Mouse (Mus musculus) heart, adult 11 months (tissue): ENCODE measurements around the gene Ttc23.

Experiments
- DNase-seq: peaks from one replicate; pipeline ENCODE4 v3.0.0; 2022

Ttc23 gene

DNA sequence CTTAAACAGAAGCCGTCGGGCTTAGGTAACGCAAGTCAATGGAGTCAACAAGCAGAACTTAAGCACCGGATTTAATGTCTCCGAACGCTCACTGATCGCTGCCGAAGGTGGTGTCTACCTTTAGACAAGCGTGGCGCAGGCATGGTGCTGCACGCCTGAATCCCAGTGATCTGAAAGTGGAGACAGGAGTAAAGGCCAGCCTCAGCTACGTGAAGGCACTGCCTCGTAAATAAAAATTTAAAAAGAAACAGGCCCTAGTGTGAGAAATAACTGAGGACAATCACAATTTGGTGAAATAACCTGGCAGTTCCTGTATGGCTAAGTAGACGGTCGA, 1.6 kb upstream of the Ttc23 start:
- no peak for DNase-seq

DNA sequence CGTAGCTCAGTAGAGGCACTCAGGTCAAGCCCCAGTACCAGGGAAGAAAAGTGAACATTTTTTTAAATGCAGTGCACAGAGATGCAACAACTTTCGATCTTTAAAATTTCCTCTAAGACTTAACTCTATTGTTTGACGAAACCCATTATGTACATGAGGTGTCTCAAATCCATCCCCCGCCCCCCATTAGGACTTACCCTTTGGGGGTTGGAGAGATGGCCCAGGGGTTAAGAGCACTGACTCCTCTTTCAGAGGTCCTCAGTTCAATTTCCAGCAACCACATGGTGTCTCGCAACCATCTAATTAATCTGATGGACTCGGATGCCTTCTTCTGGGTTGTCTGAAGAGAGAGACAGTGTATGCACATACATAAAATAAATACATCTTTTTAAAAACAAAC, 1.1 kb upstream of the Ttc23 start:
- DNase-seq, result no peak

DNA sequence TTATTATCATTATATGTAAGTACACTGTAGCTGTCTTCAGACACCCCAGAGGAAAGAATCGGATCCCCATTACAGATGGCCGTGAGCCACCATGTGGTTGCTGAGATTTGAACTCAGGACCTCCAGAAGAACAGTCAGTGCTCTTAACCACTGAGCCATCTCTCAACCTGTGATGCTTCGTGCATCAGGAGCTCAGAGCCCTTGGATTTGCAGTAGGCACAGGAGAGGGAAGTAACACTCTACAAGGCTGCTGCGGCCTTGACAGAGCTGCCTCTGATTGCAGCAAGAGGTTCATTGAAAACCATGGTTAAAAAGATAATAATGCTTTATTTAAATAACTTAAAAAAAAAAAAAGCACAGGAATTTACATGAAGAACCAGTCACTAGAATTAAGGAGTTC, 1.2 kb downstream of the Ttc23 start:
- DNase-seq, result peak; percentile 83

DNA sequence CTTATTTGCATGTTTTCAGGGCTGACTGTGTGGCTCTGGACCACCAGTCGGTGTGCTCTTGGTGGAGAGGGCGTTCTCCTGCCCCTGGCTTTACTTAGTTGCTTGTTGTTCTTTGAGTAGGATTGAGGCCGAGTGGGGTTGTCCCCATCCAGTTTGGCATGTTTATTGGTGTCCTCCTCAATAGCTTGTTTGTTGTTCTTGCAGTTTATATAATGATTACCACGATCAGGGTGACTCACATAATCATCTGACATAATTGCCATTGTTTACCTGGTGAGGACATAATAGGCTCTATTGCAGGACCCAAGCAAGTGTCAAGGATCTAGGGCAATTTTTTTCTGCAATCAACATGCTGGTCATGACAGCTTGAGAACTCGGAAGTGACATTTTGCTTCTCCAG, 5.0 kb downstream of the Ttc23 start:
- peak; percentile 79 for DNase-seq

DNA sequence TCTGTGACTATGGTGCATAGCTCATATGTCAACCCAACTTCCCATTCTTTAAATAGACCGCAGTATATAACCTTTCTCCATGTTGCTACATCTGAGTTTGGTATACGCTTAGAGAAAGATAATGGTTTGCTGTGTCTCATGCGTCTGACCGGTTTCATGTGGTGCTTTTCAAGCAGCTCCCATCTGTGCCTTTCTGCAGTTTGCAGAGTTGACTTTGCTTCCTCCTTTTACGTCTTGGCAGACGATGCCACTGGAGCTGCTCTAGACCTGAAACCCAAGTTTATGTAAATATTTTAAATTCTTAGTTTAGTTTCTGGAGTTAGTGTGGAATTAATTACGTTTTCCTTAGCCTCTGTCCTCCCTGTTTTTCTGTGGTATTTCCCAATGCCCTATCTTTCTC, 7.5 kb downstream of the Ttc23 start:
- DNase-seq, result peak; percentile 53

DNA sequence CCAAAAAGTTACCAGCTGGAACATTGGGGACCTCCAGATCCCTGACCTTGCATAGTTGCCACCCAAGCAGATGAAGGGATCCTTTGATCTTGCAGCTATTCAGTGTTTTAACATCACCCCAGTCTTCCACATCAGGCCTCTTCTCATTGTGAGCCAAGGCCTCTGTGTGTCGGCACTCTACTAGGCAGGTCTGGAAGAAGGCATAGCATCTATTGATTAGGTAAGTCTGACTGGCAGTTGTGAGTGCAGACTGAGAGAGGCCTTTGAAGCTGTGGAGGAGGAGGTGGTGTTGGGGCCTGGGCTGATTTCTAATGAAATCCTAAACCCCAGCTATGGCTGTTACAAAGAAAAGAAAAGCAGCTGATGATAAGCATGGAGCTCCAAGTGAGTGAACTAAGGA, 8.0 kb downstream of the Ttc23 start:
- DNase-seq, result peak; percentile 80

DNA sequence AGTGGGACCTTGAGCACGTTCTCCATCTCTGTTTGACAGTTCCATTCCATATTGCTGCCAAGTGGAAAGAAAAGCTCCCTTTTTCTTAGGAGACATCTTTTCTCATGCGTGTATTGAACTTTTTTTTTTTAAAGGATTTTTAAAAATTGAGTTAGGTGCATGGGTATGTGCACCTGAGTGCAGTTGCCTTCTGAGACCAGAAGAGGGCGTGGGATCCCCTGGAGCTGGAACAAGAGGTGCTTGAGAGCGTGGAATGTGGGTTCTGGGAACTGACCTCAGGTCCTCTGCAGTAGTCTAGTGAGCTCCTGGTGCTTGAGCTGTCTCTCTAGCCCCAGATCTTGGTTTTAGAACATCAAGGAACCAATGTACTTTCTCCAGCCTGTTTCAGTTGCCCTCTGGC, 10.9 kb downstream of the Ttc23 start:
- peak; percentile 55 for DNase-seq

DNA sequence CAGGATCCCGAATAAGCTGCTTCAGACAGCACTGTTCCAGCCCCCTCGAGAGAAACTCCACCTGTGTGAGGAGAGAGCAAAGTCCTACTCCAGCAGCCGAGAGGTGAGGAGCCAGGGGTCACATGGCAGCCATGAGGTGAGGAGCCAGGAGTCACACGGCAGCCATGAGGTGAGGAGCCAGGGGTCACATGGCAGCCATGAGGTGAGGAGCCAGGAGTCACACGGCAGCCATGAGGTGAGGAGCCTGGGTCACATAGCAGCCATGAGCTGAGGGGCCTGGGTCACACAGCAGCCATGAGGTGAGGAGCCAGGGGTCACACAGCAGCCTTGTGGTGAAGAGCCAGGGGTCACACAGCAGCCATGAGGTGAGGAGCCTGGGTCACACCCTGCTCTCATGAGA, 15.2 kb downstream of the Ttc23 start:
- DNase-seq, result no peak

DNA sequence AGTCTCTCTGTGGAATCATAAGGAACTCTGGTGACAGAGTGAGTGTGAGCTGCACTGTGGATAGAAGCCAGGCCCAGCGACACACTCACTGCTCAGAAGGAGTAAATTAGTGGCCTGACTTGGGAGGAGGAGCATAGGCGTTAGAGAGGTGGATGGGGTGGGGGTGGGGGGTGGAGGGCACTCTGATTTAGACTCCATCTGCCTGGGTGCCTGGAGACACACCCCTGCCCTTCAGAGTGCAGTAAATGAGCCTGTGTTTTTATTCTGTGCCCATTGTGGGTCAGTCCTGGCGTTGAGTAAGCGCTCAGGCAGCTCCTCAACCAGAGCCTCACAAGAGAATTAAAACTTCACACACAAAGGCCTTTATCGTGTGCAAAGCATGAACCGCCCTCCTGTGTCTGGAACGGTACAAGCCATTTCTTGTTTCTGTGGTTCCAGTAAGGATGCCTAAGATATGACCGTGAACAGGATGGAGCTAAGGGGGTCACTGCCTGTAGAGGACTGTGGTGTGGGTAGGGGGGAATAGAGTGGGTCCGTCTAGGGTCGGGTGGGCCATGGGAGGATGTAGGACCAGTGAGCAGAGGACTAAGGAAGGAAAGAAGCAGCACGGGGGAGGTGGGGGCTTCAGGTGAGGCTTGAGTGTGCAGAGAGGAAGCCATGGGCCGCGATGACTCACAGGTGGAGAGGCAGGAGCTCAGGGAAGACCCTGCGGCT, 16.9 kb downstream of the Ttc23 start:
- no peak for DNase-seq

DNA sequence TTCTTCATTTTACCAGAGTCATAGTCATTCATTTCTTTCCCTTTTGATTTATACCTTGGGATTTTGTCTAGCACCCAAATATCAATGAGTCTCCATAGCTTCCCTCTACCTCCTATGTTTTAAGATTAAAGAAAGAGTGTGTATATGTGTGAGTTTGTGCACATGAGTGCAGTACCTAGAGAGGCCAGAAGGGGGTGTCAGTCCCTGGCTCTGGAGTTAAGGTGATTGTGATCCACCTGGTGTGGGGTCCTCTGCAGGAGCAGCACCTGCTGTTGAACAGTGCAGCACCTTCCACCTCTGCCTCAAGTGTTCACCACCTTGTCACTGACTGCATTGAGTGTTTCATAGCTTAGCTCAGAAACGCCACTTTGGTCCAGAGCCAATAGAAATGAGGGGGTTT, 23.8 kb downstream of the Ttc23 start:
- no peak for DNase-seq

DNA sequence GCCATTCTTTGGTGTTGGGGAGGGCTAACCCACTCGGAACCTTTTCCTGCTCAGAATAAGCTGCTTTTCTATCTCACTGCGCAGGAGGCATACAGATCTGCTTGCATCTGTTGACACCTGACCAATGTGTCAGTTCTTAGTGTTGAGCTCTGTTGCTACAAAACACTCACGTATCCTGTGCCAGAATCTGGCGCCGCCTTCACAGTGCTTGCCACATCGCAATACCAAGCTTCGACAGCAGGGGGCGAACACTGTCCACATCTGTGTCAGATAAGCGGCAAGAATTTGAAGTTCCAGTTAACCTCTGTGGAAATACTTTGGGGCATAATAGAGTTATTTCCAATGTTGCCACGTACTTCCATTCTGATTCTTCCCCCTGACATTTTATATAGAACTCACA, 25.4 kb downstream of the Ttc23 start:
- DNase-seq, result peak; percentile 98

DNA sequence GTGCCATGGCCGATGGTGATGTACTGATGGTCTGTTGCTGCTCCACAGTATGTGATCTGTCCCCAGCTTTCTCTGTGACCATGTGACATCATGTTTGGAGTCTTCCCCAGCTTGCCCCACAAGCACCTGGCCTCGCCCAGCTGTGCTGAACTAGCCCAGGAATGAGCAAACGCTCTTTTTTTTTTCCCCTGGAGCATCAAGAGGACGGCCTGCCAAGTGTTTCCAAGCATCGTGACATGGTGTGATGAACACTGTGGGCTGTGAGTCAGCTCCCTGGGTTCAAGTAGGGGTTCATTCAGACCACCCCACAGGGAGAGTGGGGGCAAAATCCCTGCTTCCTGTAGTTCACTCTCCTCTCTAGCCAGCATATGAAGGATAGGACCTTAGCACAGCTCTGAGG, 26.4 kb downstream of the Ttc23 start:
- peak; percentile 85 for DNase-seq

DNA sequence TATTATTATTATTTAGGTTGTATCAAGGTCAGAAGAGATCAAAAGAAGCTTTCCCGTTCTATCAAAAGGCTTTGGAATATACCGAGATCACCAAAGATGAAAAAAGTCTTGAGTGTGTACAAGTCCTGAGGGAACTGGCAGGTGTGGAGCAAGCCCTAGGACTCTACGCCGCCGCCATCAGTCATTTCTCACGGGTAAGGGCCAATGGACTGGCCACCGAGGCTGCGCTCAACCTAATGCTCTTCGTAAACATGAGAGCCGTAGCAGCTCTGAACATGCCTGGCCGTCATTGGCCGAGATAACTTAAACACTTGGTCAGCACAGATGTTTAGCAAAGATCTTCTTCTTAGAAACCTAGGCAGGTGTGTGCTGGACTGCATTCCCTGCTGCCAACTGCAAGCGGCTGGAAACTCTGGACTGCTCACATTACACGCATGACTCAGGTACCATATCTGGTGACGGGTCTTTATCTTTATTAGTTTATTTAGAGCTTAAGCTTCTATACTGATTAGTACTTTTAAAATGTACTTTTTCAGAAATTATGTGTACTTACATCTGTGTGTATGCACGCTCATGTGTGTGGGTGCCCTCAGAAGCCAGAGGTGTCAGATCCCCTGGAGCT, 31.8 kb downstream of the Ttc23 start:
- peak; percentile 76 for DNase-seq

DNA sequence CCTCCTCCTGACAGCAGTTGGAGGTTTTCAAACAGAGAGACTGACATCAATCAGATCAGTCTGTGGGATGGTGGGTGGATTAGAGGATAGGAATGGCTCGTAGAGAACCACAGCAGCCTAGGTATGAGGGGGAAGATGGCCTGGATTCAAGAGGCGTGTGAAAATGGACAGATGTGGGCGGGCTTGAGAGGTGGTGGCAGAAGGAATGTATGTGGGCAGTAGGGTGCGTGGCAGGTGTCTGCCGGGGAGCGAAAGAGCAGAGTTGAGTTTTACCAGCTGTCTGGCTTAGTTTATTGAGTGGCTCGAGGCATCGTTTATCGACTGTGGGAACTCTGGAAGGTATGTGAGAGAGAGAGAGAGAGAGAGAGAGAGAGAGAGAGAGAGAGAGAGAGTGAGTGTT, 33.9 kb downstream of the Ttc23 start:
- DNase-seq, result no peak

DNA sequence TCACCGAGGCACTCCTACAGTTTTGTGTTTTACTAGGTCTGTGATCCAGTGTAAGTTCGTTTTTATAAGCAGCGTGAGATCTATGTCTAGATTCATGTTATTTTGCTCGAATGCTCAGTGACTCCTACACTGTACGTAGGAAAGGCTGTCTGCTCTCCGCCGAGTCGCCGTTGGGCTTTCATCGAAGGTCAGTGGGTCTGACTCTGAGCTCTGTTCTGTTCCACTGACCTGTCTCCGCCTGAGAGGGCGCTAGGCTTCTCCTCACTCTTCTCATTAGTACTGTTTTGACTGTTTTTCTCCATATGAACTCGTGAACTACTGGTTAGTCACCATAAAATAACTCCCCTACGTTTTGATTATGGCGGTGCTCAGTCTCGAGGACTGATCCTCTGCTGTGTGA, 35.8 kb downstream of the Ttc23 start:
- peak; percentile 77 for DNase-seq

DNA sequence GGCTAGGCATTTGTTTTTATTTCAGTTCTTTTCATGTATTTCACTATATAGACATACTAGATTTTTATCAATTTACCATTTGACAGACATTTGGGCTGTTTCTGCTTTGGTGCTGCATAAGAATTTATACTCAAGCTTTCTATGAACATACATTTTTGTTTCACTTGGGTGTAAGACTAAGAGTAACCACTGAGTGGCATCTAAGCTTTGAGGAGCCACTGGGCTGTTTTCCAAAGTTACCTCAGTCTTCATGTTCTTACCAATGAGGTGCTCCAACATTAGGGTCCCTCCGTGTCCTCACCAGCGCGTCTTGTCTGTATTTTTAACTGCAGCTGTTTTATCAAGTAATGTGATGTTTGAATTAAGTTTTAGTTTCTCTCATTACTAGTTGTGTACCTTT, 39.3 kb downstream of the Ttc23 start:
- peak; percentile 24 for DNase-seq

DNA sequence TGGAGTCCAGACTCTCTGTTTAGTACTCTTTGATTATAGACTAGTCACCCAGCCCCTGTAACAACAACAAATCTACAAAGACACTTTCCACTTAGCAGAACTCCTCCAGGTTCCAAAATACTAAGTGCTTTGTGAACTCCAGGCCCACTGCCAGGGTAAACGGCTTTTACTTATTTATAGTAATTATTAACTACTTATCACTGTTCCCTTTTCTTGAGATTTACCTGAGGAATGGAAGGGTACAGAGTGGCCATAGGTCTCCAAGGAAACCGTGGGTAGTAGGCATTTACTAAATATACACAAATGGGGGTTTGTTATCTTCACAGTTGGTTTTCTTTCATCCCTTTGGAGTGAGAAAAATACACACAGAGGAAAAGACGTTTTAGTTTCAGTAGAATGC, 41.1 kb downstream of the Ttc23 start:
- DNase-seq, result peak; percentile 66

DNA sequence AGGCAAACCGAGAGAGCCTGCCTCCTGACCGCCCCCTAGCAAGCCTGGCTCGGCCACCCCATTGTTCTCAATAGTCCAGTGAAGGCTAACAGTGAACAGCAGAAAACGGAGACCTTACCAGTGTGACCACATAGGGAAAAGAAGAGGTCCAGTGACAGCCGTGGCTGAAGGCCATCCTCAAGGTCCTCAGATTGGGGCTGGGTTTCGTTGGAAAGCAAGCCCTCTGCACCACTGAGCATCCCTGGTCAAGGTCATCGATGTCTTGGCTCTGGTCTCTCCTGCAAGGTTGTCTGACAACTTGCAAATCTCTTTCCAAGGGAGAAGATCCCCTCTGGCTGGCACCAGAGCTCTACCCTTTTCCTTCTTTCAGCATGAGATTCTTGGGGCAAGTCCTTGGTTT, 42.6 kb downstream of the Ttc23 start:
- DNase-seq, result peak; percentile 80

DNA sequence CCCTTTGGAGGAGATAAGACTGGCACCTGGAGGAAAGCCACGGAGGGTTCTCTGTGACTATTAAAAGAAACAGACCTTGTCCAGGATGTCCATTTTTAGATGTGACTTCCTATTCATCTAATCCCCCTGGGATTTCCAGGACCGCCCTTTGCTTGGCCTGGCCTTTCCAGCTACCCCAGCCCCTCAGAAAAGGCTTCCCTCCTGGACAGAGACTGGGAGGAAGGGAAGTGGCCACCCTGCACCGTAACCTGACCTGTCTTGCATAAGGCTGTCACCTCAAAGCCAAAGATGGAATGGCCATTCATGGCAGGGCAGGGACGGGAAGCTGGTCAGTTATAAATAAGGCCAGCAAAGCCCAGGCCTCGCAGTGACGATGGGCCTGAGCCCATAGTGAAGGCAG, 43.8 kb downstream of the Ttc23 start:
- peak; percentile 96 for DNase-seq

DNA sequence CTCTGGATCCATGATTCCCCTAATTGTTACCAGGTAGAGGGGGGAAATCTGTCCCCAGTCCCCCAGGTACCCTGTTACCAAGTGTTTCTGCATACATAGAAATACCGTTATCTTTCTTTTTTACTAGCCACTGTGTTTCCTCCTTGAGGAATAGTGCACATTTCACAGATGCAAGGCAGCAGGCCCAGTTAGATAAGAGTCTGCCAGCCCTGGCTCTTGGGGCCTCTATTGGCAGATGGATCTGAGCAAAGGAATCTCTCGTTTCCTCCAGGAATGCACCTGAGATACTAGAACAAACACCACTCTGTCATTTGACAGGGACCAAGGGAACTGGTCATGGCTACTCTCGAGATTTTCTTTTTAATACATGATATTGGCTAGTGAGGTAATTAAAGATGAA, 44.9 kb downstream of the Ttc23 start:
- DNase-seq, result peak; percentile 95

DNA sequence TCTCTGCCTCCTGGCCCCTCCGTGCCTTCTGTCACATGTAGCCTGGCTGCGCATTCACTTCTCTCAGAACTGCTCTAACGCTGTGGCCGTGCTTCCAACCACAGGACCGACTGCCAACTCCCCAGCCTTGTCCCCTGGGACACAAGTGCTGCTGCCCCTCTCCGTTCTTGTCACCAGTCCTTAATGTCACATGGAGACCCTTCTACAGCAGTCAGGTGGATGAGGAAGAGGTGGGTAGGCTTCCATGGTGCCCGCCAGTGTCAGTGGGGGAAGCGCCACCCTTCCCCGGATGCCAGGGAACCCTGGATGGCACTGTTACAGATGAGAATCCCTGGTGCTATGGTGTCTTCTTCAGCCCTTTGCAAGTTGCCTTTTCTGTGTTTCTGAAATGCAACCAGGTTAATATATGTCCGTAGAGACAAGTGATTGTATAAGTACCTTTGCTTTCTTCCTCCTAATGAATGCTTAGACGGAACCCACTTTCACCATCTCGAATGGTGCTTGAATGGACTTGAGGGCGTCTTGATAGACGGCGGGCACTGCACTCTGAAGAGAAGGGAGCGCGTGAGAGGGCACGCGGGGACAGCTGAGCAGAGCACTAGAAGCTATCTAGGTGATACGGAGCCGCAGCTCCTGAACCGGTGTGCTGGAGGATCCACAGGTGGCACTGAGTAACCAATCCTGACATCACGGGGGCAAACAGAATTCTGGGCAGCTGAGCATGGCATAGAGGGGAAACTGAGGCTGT, 45.8 kb downstream of the Ttc23 start:
- peak; percentile 90 for DNase-seq

DNA sequence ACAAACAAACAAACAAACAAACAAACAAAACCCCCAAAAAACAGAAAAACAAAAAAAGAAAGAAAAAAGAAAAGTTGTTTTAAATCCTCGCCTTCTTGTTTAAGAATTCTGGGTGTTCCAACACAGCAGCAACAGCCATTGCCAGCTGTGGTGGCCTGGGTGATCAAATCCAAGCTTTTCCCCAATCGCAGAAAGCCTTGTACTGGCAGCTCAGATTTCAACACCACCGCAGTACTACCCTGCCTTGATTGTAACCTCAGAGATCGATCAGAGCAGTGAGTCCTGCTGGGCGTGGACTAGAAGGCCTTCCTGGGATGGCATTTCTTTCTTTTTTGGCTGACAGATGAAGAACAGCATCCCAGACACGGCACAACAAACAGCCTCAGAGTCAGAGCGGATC, 48.7 kb downstream of the Ttc23 start:
- DNase-seq, result peak; percentile 71

DNA sequence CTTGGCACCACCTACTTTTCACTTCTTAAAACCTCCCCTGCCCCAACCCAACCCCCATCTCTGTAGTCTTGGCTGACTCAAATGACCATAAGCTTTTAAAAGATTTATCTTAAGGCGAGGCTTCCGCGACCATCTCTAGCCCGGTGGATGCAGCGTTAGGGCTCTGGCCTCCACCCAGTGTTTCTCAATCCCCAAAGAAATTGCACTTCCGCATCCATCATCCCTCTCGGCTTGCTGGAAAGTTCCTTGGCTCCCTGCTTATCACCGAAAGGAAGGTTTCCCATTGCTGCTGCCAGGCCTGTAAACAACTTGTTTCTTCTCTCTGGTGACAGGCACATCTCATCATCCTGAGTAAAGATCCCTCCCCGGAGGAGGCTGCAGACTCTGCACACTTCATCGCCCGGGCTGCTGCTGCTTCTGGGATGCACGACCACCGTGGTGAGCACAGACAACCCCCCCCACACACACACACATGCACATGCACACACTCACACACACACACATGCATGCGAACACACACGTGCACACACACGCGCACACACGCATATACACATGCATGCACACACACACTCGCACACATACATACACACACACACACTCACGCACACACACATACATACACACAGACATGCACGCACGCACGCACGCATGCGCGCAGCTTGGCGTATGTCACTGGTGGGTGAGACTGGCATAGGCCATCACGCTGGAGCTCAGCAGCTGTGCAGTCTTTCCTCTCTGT, 50.9 kb downstream of the Ttc23 start:
- peak; percentile 94 for DNase-seq

DNA sequence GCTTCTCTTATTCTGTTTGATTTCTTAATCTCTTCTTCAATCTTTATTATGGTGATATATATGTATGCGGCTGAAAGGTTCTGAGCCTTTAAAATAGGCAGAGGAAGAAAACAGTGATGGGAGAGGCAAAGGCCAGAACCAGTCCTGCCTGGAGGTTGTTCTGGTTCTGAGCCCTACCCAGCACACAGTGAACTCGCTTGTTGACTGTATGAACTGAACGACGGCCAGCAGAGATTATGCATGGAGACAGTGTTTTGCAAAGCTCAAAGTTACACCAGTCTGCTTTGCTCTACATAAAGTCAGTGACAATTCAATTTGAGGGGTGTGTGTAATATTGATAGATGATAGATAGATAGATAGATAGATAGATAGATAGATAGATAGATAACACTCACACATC, 52.1 kb downstream of the Ttc23 start:
- DNase-seq, result no peak
